Mouse (Mus musculus) liver, adult 2 months (tissue): ENCODE data around the gene Rras. TPM values are rescaled to one million over a fixed set of nuclear protein-coding genes. Genes with fewer than 3 reads are reported as not detected.

Experiments used
- DNase-seq: peaks from one replicate; pipeline ENCODE4 v3.0.0-alpha.2; 2011; ENCODE audit warnings: low read depth, low spot score; ENCODE audit errors: extremely low read depth
- H3K27ac ChIP-seq: fragments of 200-500 bp; replicated peaks from 2 replicates; pipeline ENCODE4 v1.5.1; 2012; ENCODE audit warnings: low read depth, mild to moderate bottlenecking, control low read depth, inconsistent platforms, low read length; ENCODE audit not compliant: insufficient read depth
- H3K27me3 ChIP-seq: fragments of 200-500 bp; 2 replicates; pipeline ENCODE4 v1.6.1; 2012; ENCODE audit warnings: mild to moderate bottlenecking, moderate library complexity, low read length, inconsistent platforms; ENCODE audit not compliant: control insufficient read depth, insufficient read depth
- H3K36me3 ChIP-seq: fragments of 200-500 bp; 2 replicates; pipeline ENCODE4 v1.6.1; 2012; ENCODE audit warnings: low read length, inconsistent platforms; ENCODE audit not compliant: control insufficient read depth, insufficient read depth
- H3K4me1 ChIP-seq: fragments of 200-500 bp; 2 replicates; pipeline ENCODE4 v1.6.1; 2011; ENCODE audit warnings: low read length; ENCODE audit not compliant: control insufficient read depth, insufficient read depth
- H3K4me3 ChIP-seq: fragments of 200-500 bp; 2 replicates; pipeline ENCODE4 v1.5.1; 2011; ENCODE audit warnings: low read depth, mild to moderate bottlenecking, control low read depth, low read length, moderate library complexity; ENCODE audit not compliant: insufficient read depth
- H3K79me2 ChIP-seq: fragments of 200-500 bp; 2 replicates; pipeline ENCODE4 v1.6.1; 2012; ENCODE audit warnings: inconsistent platforms, mild to moderate bottlenecking, low read length, moderate library complexity; ENCODE audit not compliant: control insufficient read depth, insufficient read depth
- H3K9ac ChIP-seq: fragments of 200-500 bp; 2 replicates; pipeline ENCODE4 v1.6.1; 2012; ENCODE audit warnings: low read depth, mild to moderate bottlenecking, control low read depth, inconsistent platforms, low read length
- CTCF ChIP-seq: fragments of 200-500 bp; IDR thresholded peaks from 2 replicates; pipeline ENCODE4 v1.5.1; 2011; ENCODE audit warnings: low read depth, low read length, control low read depth
- POLR2A ChIP-seq: fragments of 200-500 bp; IDR thresholded peaks from 2 replicates; pipeline ENCODE4 v1.6.1; 2011; ENCODE audit warnings: low read length, control low read depth; ENCODE audit not compliant: insufficient read depth; ENCODE audit errors: extremely low read depth
- WGBS: fragments of 180-500 bp; shearing (Covaris S2); methylation state at CpG from one replicate; pipeline ENCODE4 v1.1.7; 2018; 5-methylcytosine and 5-hydroxymethylcytosine counted together
- polyA plus RNA-seq: library from polyadenylated mRNA; depleted of rRNA; stranded (reverse); fragments of >200 nt; gene quantifications from 2 replicates; pipeline ENCODE4 v1.2.3, GENCODE M21; 2012
- total RNA-seq: library from RNA; depleted of rRNA; stranded (reverse); fragments of >200 nt; gene quantifications from 2 replicates; pipeline ENCODE4 v1.2.3, GENCODE M21; 2014

The Rras gene
- total and polyA plus RNA-seq, 2 experiments = 8.9 to 54.9 TPM

GRCm38 (mm10) chr7:45012011-45012410 is 5.8 kb upstream of the Rras start:
- Histone ChIP-seq H3K4me1 (0 out of 2 replicates have a peak, but pooled peaks cover 2% of the 10 kb centered on the region), H3K27me3 (no peaks in the 10 kb centered on the region), H3K79me2 (peaks cover 18% of the 10 kb centered on the region), H3K9ac (no peak overlapping the region), H3K36me3 (peaks cover 17% of the 10 kb centered on the region), H3K27ac (no peak overlapping the region), H3K4me3 (no peak overlapping the region)
- no peak for TF ChIP-seq CTCF
- no peak for TF ChIP-seq POLR2A
- no peak for DNase-seq
- 98% methylated on average over 6 of the region's 6 CpGs for WGBS

DNA sequence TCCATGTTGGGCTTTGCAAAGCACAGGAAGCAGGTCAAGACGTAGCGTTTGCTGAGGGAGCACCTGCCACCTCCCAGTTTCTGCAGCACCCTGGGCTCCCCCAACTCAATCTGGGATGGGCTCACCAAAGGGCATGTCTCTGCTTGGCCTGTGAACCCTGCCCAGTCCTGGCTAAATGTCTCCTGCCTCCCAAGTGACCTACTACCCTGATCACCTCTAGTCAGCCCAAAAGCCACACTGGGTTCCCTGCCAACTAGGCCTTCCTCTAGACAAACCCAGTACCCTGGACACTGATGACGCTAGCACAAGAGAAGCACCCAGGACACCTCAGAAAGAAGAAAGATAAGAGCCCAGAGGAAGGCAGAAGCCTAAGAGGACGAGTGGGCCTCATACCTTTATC is 4.9 kb upstream of the Rras start:
- H3K9ac ChIP-seq = no peak overlapping the region
- no peak overlapping the region for H3K27ac ChIP-seq
- DNase-seq = peak; percentile 71
- peaks cover 18% of the 10 kb centered on the region for H3K79me2 ChIP-seq
- no peak overlapping the region for H3K4me3 ChIP-seq
- H3K27me3 ChIP-seq = no peaks in the 10 kb centered on the region
- H3K4me1 ChIP-seq = 0 out of 2 replicates have a peak, but pooled peaks cover 2% of the 10 kb centered on the region
- 69% methylated on average over 4 of the region's 4 CpGs for WGBS
- no peak for TF ChIP-seq POLR2A
- no peak for TF ChIP-seq CTCF
- H3K36me3 ChIP-seq = peaks cover 17% of the 10 kb centered on the region

DNA sequence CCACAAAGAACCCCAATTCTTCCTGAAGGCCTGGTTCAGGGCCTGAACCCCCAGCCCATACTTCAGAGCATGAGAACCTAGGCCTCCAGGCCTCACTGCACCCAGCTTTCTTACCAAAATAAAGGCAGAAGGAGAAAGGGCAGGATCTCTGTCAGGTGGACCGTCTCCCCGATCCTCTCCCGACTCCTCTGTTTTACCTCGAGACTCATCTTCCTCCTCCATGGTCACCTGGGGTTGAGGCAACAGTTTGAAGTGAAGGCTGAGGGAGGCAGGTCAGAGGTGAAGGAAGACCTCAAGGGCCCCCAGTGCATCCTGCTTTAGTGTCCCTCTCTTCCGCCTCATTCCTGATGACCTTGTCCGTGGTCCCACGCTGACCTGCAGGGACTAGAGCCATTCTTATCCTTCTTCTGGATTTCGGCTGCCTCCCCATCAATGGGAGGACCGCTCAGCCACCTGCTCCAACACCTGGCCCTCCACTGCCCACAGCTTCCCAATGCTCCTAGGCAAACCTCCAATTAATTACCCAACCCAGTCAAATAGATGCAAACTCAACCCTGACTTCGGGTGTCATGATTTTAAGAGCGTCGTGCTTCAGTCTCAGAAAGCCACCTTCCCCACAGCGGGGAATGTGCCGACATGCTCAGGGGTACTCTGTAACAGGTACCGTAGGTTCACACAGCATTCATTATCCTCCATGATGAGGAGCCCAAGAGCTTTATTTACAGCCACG is 4.2 kb upstream of the Rras start:
- H3K79me2 ChIP-seq = peaks cover 18% of the 10 kb centered on the region; the same call in 1 of the 2 replicates
- H3K9ac ChIP-seq = no peak overlapping the region
- peaks cover 15% of the 10 kb centered on the region for H3K36me3 ChIP-seq
- 80% methylated on average over 16 of the region's 16 CpGs for WGBS
- DNase-seq = no peak
- no peaks in the 10 kb centered on the region for H3K27me3 ChIP-seq
- H3K27ac ChIP-seq = no peak overlapping the region
- no peak for TF ChIP-seq POLR2A
- TF ChIP-seq CTCF = no peak
- H3K4me3 ChIP-seq = no peak overlapping the region
- H3K4me1 ChIP-seq = 0 out of 2 replicates have a peak, but pooled peaks cover 5% of the 10 kb centered on the region

GRCm38 (mm10) chr7:45014096-45014451 is 3.7 kb upstream of the Rras start:
- Histone ChIP-seq H3K79me2 (peaks cover 18% of the 10 kb centered on the region; the same call in 1 of the 2 replicates), H3K27ac (no peak overlapping the region), H3K9ac (no peak overlapping the region), H3K36me3 (peaks cover 14% of the 10 kb centered on the region), H3K27me3 (no peaks in the 10 kb centered on the region), H3K4me1 (0 out of 2 replicates have a peak, but pooled peaks cover 5% of the 10 kb centered on the region), H3K4me3 (no peak overlapping the region)
- TF ChIP-seq CTCF = no peak
- DNase-seq = no peak
- WGBS = 90% methylated on average over 3 of the region's 3 CpGs

- Histone ChIP-seq H3K4me3 (peak overlapping the region; percentile 82), H3K79me2 (peaks cover 18% of the 10 kb centered on the region; the same call in 1 of the 2 replicates), H3K36me3 (peaks cover 9% of the 10 kb centered on the region), H3K9ac (peak overlapping the region; percentile 87), H3K27me3 (no peaks in the 10 kb centered on the region), H3K27ac (peak overlapping the region; percentile 47), H3K4me1 (0 out of 2 replicates have a peak, but pooled peaks cover 5% of the 10 kb centered on the region)
- no peak for DNase-seq
- WGBS = under 1% methylated on average over 20 of the region's 20 CpGs
- TF ChIP-seq POLR2A (no peak), CTCF (no peak)
Observed at GRCm38 (mm10) chr7:45015344-45015956, 2.3 kb upstream of the Rras start.
